Mouse (Mus musculus): Measurements from ENCODE around the gene Parvg. TPM values are rescaled to one million over a fixed set of nuclear protein-coding genes. Genes with fewer than 3 reads are reported as not detected.

Gene Parvg
- polyA plus RNA-seq, 1 experiment from 2014 or later, result 1.4 TPM

DNA sequence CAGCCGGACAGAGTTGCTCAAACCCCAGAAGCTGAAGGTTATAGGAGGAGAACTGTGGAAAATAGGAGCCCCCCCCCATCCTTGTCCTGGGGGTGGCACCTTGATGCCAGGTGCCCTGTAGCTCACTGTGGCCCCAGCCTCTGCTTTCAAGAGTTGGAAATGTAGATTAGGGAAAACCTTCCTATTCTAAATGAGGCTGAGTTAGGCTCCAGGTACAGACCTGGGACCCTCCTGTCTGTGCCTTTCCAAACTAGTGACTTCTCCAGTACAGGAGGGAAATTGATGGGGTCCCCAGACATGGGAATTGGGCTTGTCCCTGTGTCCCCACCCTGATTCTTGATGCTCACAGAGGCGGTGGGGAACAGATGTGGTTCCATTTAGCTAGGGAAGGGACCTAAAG is 23.2 kb upstream of the Parvg start:
- H3K9ac ChIP-seq (ENCODE audit: low read depth, low read length), result peak overlapping the region; percentile 42; the same call in 1 of the 2 replicates
- H3K4me1 ChIP-seq (ENCODE audit: control insufficient read depth, insufficient read depth, low read depth, low read length), result peaks cover 53% of the 10 kb centered on the region
- no peak overlapping the region for H3K4me2 ChIP-seq (ENCODE audit: low read length)
- no peaks in the 10 kb centered on the region for H3K9me3 ChIP-seq (ENCODE audit: control insufficient read depth, low read length)
- H3K27ac ChIP-seq (ENCODE audit: low read depth, low read length), result peak overlapping the region; percentile 65
- no peak for ATAC-seq
- no peaks in the 10 kb centered on the region for H3K36me3 ChIP-seq (ENCODE audit: control insufficient read depth, insufficient read depth, low read length)
- WGBS, result 41% methylated on average over 2 of the region's 2 CpGs
- no peaks in the 10 kb centered on the region for H3K27me3 ChIP-seq (replicated peaks; ENCODE audit: control insufficient read depth, insufficient read depth, low read length)
- H3K4me3 ChIP-seq (ENCODE audit: low read length), result no peak overlapping the region

DNA sequence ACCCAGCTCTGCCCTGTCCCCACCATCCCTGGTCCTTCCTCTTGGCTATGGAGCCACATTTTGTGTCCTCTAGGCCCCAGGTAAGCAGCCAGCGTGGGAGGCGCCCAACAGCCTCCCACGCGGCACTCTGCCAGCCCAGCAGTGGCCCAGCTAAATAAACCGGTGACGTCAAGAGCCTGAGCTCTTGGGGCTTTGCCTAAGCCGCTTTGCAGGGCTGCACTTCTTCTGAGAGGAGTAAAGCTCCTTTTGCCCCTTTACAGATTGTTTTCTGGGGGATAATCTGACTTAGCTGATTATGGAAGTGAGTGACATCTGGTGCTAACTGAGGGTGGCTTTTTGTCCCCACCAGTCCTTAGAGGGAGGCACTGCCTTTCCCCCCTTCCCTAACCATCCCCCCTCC is 22.8 kb upstream of the Parvg start:
- Histone ChIP-seq H3K4me2 (ENCODE audit: low read length) (no peak overlapping the region), H3K4me1 (ENCODE audit: control insufficient read depth, insufficient read depth, low read depth, low read length) (peaks cover 55% of the 10 kb centered on the region), H3K27ac (ENCODE audit: low read depth, low read length) (peak overlapping the region; percentile 65), H3K9me3 (ENCODE audit: control insufficient read depth, low read length) (no peaks in the 10 kb centered on the region), H3K4me3 (ENCODE audit: low read length) (no peak overlapping the region), H3K9ac (ENCODE audit: low read depth, low read length) (peak overlapping the region; percentile 27; the same call in 1 of the 2 replicates), H3K27me3 (replicated peaks; ENCODE audit: control insufficient read depth, insufficient read depth, low read length) (no peaks in the 10 kb centered on the region), H3K36me3 (ENCODE audit: control insufficient read depth, insufficient read depth, low read length) (no peaks in the 10 kb centered on the region)
- WGBS, result 13% methylated on average over 7 of the region's 7 CpGs
- no peak for ATAC-seq

DNA sequence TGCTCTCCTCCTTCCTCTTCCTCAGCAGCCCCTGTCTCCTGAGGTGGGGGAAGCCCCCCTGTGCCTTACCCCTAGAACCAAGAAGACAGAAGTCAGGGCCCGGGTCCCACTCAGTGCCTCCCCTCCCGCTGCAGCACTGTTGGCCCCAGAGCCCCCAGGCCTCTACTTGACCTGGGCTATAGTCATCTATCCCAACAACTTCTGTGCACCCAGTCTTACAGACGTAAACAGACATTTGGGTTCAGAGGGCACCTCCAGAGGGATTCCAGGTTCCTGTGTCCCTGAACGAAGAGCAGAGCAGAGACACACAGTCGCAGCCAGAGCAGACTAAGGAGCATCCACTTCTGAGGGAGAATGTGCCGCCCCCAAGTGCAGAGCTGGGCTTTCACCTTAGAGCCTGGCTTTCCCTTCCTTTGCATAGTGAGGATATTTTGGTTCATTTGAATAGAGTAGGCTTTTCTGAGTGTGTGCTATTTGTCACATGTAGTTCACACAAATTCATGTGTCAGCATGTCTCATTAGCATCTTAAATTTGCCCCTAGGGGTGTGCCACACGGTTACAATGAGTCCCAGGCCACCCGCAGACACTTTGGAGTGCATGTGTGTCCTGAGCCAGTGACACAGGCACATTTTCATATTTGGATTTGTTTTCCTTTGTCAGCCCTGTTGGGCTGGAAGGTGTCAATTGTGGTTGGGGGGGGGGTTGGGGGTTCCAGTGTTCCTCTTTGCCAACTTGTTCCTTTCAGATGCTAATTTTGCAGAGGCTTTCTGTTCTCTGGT is 22.0 kb upstream of the Parvg start:
- WGBS, result 21% methylated on average over 8 of the region's 8 CpGs
- Histone ChIP-seq H3K27ac (ENCODE audit: low read depth, low read length) (peak overlapping the region; percentile 65), H3K4me3 (ENCODE audit: low read length) (no peak overlapping the region), H3K36me3 (ENCODE audit: control insufficient read depth, insufficient read depth, low read length) (no peaks in the 10 kb centered on the region), H3K4me2 (ENCODE audit: low read length) (no peak overlapping the region), H3K4me1 (ENCODE audit: control insufficient read depth, insufficient read depth, low read depth, low read length) (peaks cover 55% of the 10 kb centered on the region), H3K27me3 (replicated peaks; ENCODE audit: control insufficient read depth, insufficient read depth, low read length) (no peaks in the 10 kb centered on the region), H3K9ac (ENCODE audit: low read depth, low read length) (no peak overlapping the region; the same call in 1 of the 2 replicates), H3K9me3 (ENCODE audit: control insufficient read depth, low read length) (no peaks in the 10 kb centered on the region)
- no peak for ATAC-seq

DNA sequence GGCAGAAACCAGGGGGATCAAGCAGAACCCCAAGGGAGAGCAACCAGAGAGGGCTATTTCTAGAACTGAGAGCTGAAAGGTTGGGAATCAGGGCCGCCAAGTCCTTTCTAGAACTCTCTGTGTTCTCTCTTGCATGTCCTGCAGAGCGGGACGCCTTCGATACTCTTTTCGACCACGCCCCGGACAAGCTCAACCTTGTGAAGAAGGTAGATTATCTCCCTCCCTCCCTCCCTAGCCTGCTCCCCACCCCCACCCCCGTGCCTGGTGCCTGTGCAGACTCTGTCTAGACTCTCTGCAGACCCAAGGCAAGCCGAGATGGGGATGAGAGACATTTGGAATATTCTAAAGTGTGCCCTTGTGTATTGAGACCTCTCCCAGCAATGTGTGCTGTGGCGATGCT is 20.6 kb upstream of the Parvg start:
- H3K4me1 ChIP-seq (ENCODE audit: control insufficient read depth, insufficient read depth, low read depth, low read length), result peaks cover 54% of the 10 kb centered on the region
- no peaks in the 10 kb centered on the region for H3K27me3 ChIP-seq (replicated peaks; ENCODE audit: control insufficient read depth, insufficient read depth, low read length)
- no peak for ATAC-seq

DNA sequence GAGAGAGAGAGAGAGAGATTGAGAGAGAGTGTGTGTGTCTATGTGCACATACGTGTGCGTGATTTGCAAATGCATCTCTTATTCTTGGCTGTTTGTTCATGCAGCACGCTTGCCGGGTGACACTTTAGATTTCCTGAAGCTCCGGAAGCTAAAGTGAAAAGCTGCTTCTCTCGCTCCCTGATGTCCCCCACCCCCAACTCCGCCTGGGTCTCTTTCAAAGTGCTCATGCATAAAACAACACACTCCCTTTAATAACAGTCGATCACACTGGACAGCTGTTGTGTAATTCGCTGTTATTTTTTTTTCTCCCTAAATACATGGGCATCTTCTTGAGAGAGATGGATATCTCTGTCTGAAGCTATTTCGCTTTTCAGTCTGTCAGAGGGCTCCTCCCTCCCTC is 18.5 kb upstream of the Parvg start:
- Histone ChIP-seq H3K4me2 (ENCODE audit: low read length) (no peak overlapping the region), H3K4me1 (ENCODE audit: control insufficient read depth, insufficient read depth, low read depth, low read length) (peaks cover 34% of the 10 kb centered on the region), H3K36me3 (ENCODE audit: control insufficient read depth, insufficient read depth, low read length) (no peaks in the 10 kb centered on the region), H3K27me3 (replicated peaks; ENCODE audit: control insufficient read depth, insufficient read depth, low read length) (no peaks in the 10 kb centered on the region), H3K9ac (ENCODE audit: low read depth, low read length) (no peak overlapping the region), H3K27ac (ENCODE audit: low read depth, low read length) (no peak overlapping the region; the same call in 1 of the 2 replicates), H3K9me3 (ENCODE audit: control insufficient read depth, low read length) (no peaks in the 10 kb centered on the region), H3K4me3 (ENCODE audit: low read length) (no peak overlapping the region)
- 24% methylated on average over 10 of the region's 10 CpGs for WGBS
- ATAC-seq, result no peak; the same call in 1 of the 2 replicates

More for the DNA sequence above, 20.6 kb upstream of the Parvg start:
- no peak overlapping the region for H3K9ac ChIP-seq (ENCODE audit: low read depth, low read length)
- no peaks in the 10 kb centered on the region for H3K9me3 ChIP-seq (ENCODE audit: control insufficient read depth, low read length)
- H3K36me3 ChIP-seq (ENCODE audit: control insufficient read depth, insufficient read depth, low read length), result no peaks in the 10 kb centered on the region
- H3K27ac ChIP-seq (ENCODE audit: low read depth, low read length), result no peak overlapping the region
- no peak overlapping the region for H3K4me2 ChIP-seq (ENCODE audit: low read length)
- no peak overlapping the region for H3K4me3 ChIP-seq (ENCODE audit: low read length)
- 73% methylated on average over 10 of the region's 10 CpGs for WGBS

DNA sequence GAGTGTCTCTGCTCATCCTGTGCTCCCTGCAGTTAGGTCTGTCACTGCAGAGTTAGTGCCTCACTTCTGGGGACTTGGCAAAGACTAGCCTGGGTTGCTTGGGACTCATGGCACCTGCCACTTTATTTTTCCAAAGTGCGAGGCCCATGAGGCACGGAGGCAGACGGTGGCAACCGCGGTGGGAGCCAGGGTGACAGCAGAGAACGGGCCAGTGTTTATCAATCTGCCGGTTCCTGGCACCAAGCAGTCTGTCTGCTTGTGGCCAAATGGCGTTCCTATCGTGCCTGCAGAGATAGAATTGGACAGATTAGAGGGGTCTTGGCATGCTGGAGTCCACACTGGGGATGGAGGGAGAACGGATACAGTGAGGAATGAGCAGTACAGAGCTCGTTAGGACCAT is 13.6 kb upstream of the Parvg start:
- peak; percentile 34; the same call in 1 of the 2 replicates for ATAC-seq
- no peaks in the 10 kb centered on the region for H3K27me3 ChIP-seq (replicated peaks; ENCODE audit: control insufficient read depth, insufficient read depth, low read length)
- no peaks in the 10 kb centered on the region for H3K9me3 ChIP-seq (ENCODE audit: control insufficient read depth, low read length)
- peaks cover 24% of the 10 kb centered on the region for H3K4me1 ChIP-seq (ENCODE audit: control insufficient read depth, insufficient read depth, low read depth, low read length)
- no peak overlapping the region for H3K9ac ChIP-seq (ENCODE audit: low read depth, low read length)
- no peak overlapping the region for H3K27ac ChIP-seq (ENCODE audit: low read depth, low read length)
- 56% methylated on average over 11 of the region's 11 CpGs for WGBS
- H3K4me3 ChIP-seq (ENCODE audit: low read length), result no peak overlapping the region
- no peak overlapping the region for H3K4me2 ChIP-seq (ENCODE audit: low read length)
- no peaks in the 10 kb centered on the region for H3K36me3 ChIP-seq (ENCODE audit: control insufficient read depth, insufficient read depth, low read length)

DNA sequence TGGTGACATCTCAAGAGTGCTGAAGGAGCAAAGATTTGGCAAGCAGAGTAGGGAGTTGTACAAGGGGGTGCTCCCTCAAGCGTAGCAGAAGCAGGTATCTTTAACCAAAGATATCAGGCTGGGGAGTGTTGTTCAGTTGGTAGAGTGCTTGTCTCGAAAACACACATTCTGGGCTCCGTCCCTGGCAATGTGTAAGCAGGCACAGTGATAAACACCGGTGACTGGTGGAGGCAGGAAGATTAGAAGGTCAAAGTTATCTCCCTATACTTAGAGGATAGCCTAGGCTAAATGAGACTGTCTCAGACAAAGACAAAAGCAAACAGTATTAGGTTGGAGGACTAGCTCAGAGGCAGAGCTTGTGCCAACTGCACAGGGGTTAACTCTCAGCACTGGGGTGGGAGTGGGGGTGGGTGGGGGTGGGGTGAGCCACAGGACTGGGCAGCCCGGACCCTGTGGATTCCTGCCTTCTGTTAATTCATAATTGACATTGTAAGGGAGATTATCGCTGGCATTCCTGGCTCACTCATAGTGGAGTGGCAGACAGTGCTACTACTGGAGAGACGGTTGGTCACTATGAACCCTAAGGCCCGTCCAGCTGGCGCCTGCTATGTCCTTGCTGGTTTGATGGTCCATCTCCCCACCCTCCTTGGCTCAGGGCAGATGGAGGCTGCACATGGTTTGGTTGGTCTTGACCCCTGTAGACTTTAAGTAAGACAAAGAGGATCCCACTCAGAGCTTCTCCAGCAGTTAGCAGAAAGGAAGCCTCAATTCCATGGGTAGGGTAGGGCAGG is 12.3 kb upstream of the Parvg start:
- Histone ChIP-seq H3K4me2 (ENCODE audit: low read length) (no peak overlapping the region), H3K27me3 (replicated peaks; ENCODE audit: control insufficient read depth, insufficient read depth, low read length) (no peaks in the 10 kb centered on the region), H3K9me3 (ENCODE audit: control insufficient read depth, low read length) (no peaks in the 10 kb centered on the region), H3K4me3 (ENCODE audit: low read length) (no peak overlapping the region), H3K36me3 (ENCODE audit: control insufficient read depth, insufficient read depth, low read length) (no peaks in the 10 kb centered on the region), H3K27ac (ENCODE audit: low read depth, low read length) (no peak overlapping the region), H3K4me1 (ENCODE audit: control insufficient read depth, insufficient read depth, low read depth, low read length) (peaks cover 26% of the 10 kb centered on the region), H3K9ac (ENCODE audit: low read depth, low read length) (no peak overlapping the region)
- 72% methylated on average over 9 of the region's 9 CpGs for WGBS
- ATAC-seq, result no peak

DNA sequence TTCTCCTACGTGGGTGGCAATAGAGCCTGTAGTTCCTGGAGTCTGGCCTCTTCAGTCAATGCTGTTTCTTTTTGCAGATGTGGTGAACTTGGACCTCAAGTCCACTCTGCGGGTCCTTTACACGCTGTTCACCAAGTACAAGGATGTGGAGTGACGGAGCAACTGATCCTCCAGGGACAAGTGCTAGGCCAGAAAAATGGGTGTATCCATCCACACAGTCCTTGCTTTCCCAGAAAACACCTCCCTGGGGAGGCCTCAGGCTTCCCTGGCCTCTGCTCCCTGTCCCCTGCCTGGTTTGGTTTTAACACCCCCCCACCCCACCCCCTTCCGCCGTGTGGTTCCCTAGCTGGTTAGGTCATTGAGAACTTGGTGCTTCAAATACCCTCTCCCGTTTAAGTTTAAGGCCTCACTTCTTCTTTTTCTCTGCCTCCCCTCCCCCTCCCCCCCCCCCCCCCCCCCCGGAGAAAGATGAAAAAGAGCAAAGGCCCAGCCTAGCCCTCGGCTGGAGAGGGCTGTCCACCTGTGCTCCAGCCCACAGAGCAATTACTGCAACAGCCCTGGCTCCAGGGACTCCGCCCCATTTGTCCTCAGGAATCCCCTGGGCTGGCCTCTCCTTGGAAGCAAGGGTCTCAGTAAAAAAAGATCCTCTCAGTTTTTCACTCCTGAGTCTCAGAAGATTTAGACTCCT is 10.8 kb upstream of the Parvg start:
- 53% methylated on average over 9 of the region's 10 CpGs for WGBS
- Histone ChIP-seq H3K36me3 (ENCODE audit: control insufficient read depth, insufficient read depth, low read length) (no peaks in the 10 kb centered on the region), H3K27ac (ENCODE audit: low read depth, low read length) (no peak overlapping the region)

DNA sequence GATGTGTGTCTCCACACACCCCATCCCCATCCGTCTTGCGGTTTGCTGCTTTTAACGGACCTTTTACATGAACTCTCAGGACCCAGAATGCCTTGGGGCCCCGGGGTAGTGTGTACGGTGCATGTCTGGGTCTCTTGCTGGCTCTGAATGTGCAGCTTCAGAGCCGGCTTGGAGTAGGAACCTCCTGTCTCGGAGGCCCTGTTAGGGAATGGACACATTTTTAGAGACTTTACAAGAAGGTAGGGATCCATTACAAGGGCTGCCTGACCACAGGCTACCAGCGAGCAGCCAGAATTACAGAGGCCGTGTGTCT is 10.3 kb upstream of the Parvg start:
- Histone ChIP-seq H3K4me3 (ENCODE audit: low read length) (no peak overlapping the region), H3K4me1 (ENCODE audit: control insufficient read depth, insufficient read depth, low read depth, low read length) (peaks cover 26% of the 10 kb centered on the region), H3K9me3 (ENCODE audit: control insufficient read depth, low read length) (no peaks in the 10 kb centered on the region), H3K27ac (ENCODE audit: low read depth, low read length) (no peak overlapping the region), H3K9ac (ENCODE audit: low read depth, low read length) (no peak overlapping the region; the same call in 1 of the 2 replicates), H3K36me3 (ENCODE audit: control insufficient read depth, insufficient read depth, low read length) (no peaks in the 10 kb centered on the region), H3K4me2 (ENCODE audit: low read length) (no peak overlapping the region), H3K27me3 (replicated peaks; ENCODE audit: control insufficient read depth, insufficient read depth, low read length) (no peaks in the 10 kb centered on the region)
- WGBS, result 31% methylated on average over 9 of the region's 9 CpGs
- ATAC-seq, result no peak

More for the DNA sequence above, 10.8 kb upstream of the Parvg start:
- Histone ChIP-seq H3K9me3 (ENCODE audit: control insufficient read depth, low read length) (no peaks in the 10 kb centered on the region), H3K9ac (ENCODE audit: low read depth, low read length) (no peak overlapping the region; the same call in 1 of the 2 replicates), H3K4me2 (ENCODE audit: low read length) (no peak overlapping the region), H3K4me1 (ENCODE audit: control insufficient read depth, insufficient read depth, low read depth, low read length) (peaks cover 26% of the 10 kb centered on the region), H3K4me3 (ENCODE audit: low read length) (no peak overlapping the region), H3K27me3 (replicated peaks; ENCODE audit: control insufficient read depth, insufficient read depth, low read length) (no peaks in the 10 kb centered on the region)
- ATAC-seq, result no peak

All from hindbrain, embryonic 16.5 days (tissue).